Mouse (Mus musculus) neural tube, embryonic 11.5 days (tissue): ENCODE results near the gene Bcam. TPM values are rescaled to one million over a fixed set of nuclear protein-coding genes. Genes with fewer than 3 reads are reported as not detected.
"Not testable (repeated sequence)": the region's sequence is repeated elsewhere in the genome, so short reads cannot be mapped to it uniquely, and the experiment has no call there.

ENCODE experiments used
- ATAC-seq: fragments of 200-750 bp; cut with Nextera tagmentation; 2 replicates; pipeline ENCODE4 v1.8.0; 2017; ENCODE audit warnings: moderate number of reproducible peaks, mild to moderate bottlenecking, moderate TSS enrichment, moderate library complexity; ENCODE audit not compliant: insufficient read depth, low FRiP score, low TSS enrichment
- DNase-seq: peaks from one replicate; pipeline ENCODE4 v3.0.0-alpha.2; 2015; ENCODE audit warnings: low spot score
- H3K27ac ChIP-seq: fragments of 300-500 bp; sonication (generic); 2 replicates; pipeline ENCODE4 v1.5.1; 2014; ENCODE audit warnings: low read depth, mild to moderate bottlenecking, low read length
- H3K27me3 ChIP-seq: fragments of 300-500 bp; sonication (generic); 2 replicates; pipeline ENCODE4 v1.6.1; 2014; ENCODE audit warnings: mild to moderate bottlenecking, low read length, mixed read lengths; ENCODE audit not compliant: control insufficient read depth, insufficient read depth
- H3K36me3 ChIP-seq: fragments of 300-500 bp; sonication (generic); 2 replicates; pipeline ENCODE4 v1.6.1; 2014; ENCODE audit warnings: mild to moderate bottlenecking, low read length, moderate library complexity, mixed read lengths; ENCODE audit not compliant: control insufficient read depth, insufficient read depth
- H3K4me1 ChIP-seq: fragments of 300-500 bp; sonication (generic); 2 replicates; pipeline ENCODE4 v1.6.1; 2014; ENCODE audit warnings: low read length, mixed read lengths; ENCODE audit not compliant: control insufficient read depth, insufficient read depth
- H3K4me2 ChIP-seq: fragments of 300-500 bp; sonication (generic); 2 replicates; pipeline ENCODE4 v1.6.1; 2014; ENCODE audit warnings: low read depth, mild to moderate bottlenecking, moderate library complexity
- H3K4me3 ChIP-seq: fragments of 300-500 bp; sonication (generic); 2 replicates; pipeline ENCODE4 v1.5.1; 2014; ENCODE audit warnings: low read depth, low read length
- H3K9ac ChIP-seq: fragments of 300-500 bp; sonication (generic); 2 replicates; pipeline ENCODE4 v1.6.1; 2014; ENCODE audit warnings: mild to moderate bottlenecking, low read length
- H3K9me3 ChIP-seq: fragments of 300-500 bp; sonication (generic); 2 replicates; pipeline ENCODE4 v1.6.1; 2016; ENCODE audit warnings: low read length; ENCODE audit not compliant: control insufficient read depth
- WGBS: fragments of 180-500 bp; shearing (Covaris S2); extraction: QIAGEN DNeasy Blood & Tissue Kit; methylation state at CpG from one replicate; pipeline ENCODE4 v1.1.7; 2014; 5-methylcytosine and 5-hydroxymethylcytosine counted together
- polyA plus RNA-seq: library from polyadenylated mRNA; unstranded; fragments of >200 nt; fragmentation: Nextera tagmentation; extraction: Ambion mirVana; gene quantifications from 2 replicates; pipeline ENCODE4 v1.2.1, GENCODE M21; 2014

Bcam gene
- polyA plus RNA-seq, 1 experiment from 2014 or later: 21.1 TPM

DNA sequence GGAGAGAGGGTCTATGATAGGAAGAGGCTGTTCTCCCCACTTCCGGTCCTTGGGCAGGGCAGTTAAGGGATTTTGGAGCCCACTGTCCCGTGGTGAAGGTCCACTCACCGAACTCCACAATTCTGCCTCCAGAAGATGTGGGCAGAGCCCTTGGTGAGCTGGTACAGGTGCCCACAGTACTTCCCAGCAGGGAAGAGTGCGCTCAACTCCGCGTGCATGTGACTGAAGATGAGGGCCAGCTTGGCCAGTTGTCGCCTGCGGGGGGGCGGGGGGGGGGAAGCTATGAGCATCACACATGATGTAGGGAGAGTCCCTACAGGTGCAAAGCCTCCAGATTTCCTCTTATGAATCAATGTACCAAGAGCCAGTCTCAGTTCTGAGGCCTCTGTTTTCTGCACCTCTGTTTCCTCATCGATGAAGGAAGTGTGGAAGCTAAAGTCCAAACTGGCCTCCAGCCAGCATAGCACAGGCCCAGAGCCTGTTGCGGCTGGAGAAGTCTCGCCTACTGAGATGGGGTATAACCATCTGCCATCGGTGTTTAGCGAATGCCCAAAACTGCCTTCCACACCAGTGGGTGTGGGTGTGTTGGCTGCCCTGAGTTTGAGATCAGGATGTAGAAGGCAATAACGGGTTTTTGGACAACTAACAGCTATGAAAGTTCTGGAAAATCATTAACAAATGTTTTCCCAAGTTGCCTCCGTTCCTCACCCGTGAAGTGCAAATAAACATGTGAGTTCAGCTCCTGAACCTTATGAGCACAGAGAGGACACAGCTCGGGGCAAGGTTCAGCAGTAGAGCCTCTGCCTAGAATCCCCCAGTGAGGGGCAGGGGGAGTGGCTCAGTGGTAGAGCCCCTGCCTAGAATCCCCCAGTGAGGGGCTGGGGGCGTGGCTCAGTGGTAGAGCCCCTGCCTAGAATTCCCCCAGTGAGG is 22.1 kb upstream of the Bcam start:
- Histone ChIP-seq H3K27ac (no peak overlapping the region), H3K27me3 (peaks cover 18% of the 10 kb centered on the region), H3K4me2 (no peak overlapping the region), H3K4me3 (no peak overlapping the region), H3K4me1 (no peaks in the 10 kb centered on the region), H3K36me3 (no peaks in the 10 kb centered on the region), H3K9ac (no peak overlapping the region), H3K9me3 (no peaks in the 10 kb centered on the region)
- no peak for DNase-seq
- no peak for ATAC-seq
- 88% methylated on average over 19 of the region's 19 CpGs for WGBS

- H3K9me3 ChIP-seq, H3K4me3 ChIP-seq, H3K9ac ChIP-seq, H3K27me3 ChIP-seq, H3K36me3 ChIP-seq, H3K4me1 ChIP-seq, ATAC-seq, H3K27ac ChIP-seq, H3K4me2 ChIP-seq, DNase-seq: not testable (repeated sequence)
- 85% methylated on average over 2 of the region's 2 CpGs for WGBS
Measured at GRCm38 (mm10) chr7:19791504-19791903, 20.7 kb upstream of the Bcam start.

DNA sequence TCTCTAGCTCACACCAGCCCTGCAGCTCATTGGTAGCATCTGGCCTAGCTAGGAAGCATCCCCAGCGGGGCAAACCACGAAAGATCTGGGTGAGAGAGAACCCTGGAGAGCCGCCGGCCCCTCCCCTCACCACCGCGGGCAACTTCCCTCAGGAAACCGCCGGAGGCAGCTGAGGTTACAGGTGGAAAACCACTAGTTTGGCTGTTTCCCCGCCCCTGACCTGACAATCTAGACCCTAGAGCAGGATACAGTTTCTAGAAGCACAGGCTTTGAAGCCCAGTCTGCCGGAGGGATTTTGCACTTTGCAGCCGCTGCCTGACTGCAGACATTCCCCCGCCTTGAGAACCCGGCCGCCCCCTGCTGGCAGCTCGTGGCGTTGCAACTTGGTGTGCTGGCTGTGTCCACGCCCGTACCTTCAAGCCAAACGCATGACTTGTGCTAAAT is 19.1 kb upstream of the Bcam start:
- peak; percentile 74; the same call in 1 of the 2 replicates for ATAC-seq
- Histone ChIP-seq H3K4me2 (peak overlapping the region; percentile 57), H3K36me3 (no peaks in the 10 kb centered on the region), H3K9ac (peak overlapping the region; percentile 54; the same call in 1 of the 2 replicates), H3K27ac (no peak overlapping the region), H3K4me3 (peak overlapping the region; percentile 21; the same call in 1 of the 2 replicates), H3K4me1 (no peaks in the 10 kb centered on the region), H3K27me3 (no peaks in the 10 kb centered on the region), H3K9me3 (no peaks in the 10 kb centered on the region)
- DNase-seq: peak; percentile 90
- WGBS: 1% methylated on average over 19 of the region's 19 CpGs

DNA sequence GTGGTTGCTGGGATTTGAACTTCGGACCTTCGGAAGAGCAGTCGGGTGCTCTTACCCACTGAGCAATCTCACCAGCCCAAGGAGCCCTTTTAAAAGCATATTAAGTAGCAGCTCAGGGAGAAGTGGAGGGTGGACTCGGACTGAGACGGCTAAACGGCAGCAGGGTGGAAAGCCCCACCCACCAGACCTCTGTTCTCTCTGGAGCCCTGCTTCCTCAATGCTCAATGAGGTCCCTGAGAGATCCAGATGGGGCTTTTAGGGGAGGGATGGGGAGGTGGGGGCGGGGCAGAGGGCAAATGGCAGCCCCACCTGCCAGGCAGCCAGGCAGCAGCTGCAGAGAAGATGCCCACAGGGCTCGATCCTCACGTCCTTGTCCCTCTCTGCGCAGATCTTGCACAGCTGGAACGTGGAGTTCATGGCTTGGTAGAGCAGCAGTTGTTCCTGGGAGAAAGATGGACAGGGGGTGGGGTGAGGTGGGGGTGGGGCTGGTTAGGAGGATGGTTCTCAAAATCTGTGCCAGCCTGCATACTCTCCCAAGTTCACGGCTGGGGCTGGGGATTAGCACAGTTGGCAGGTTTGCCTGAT is 15.2 kb upstream of the Bcam start:
- DNase-seq (no peak), ATAC-seq (no peak)
- H3K4me3 ChIP-seq: no peak overlapping the region
- no peaks in the 10 kb centered on the region for H3K9me3 ChIP-seq
- H3K4me2 ChIP-seq: no peak overlapping the region
- H3K4me1 ChIP-seq: no peaks in the 10 kb centered on the region
- H3K27me3 ChIP-seq: no peaks in the 10 kb centered on the region
- H3K27ac ChIP-seq: no peak overlapping the region
- H3K36me3 ChIP-seq: no peaks in the 10 kb centered on the region
- WGBS: 42% methylated on average over 12 of the region's 12 CpGs
- H3K9ac ChIP-seq: no peak overlapping the region

DNA sequence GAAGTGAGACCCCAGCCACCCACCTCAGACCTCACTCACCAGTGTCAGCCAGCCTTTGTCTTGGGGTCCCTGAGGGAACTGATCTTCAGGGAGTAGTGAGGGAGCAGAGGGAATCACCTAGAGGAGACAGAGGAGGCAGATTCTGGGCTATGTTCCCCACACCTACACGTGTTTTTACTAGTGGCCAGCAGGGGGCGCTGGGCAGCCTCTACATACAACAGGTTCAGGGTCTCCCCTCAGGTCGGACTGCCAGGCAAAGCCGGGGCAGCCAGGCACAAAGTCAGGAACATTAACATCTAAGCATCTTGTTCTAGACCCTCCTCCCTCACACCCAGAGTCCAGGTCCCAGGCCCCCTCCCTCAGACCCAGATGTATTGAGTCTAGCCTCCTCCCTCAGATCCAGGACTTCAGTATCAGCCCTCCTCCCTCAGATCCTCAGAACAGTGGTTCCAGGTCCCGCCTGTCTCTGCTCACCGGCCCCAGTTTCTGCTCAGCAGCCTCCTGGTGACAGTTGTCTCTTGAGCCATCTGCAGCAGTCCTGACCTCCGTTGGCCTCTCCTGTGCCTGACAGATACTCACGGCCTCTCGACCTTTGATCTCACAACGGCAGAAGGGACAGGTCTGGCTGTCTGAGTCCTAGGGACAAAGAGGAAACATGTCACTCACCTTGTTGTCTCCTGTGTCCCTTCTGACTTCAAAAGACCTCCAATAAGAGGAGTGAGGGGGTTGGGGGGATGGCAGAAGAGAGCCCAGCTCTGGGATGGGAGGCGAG is 14.1 kb upstream of the Bcam start:
- DNase-seq: no peak

DNA sequence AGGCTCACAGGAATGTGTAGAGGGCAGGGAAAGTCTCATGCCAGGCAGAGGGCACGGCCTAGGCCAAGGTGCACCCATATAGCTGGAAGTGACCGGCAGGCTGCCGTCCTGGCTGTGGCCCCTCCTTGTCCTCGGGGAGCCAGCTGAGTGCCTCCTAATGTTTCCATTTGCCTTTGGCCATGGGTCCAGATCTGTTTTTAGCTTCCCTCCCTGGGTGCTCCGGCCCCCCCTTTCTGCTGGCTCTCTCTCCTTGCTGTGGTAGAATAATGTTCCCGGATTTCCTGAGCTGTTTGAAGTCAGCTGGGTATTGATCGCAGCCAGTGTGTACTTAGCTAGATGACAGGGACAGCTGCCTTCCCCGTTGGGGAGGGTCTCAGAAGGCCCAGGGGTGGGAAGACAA is 12.8 kb upstream of the Bcam start:
- H3K4me2 ChIP-seq: no peak overlapping the region
- ATAC-seq: no peak
- no peak overlapping the region for H3K9ac ChIP-seq
- no peaks in the 10 kb centered on the region for H3K27me3 ChIP-seq
- 81% methylated on average over 8 of the region's 8 CpGs for WGBS
- peaks cover 3% of the 10 kb centered on the region; the same call in 1 of the 2 replicates for H3K9me3 ChIP-seq
- H3K4me3 ChIP-seq: no peak overlapping the region
- no peaks in the 10 kb centered on the region for H3K4me1 ChIP-seq
- H3K27ac ChIP-seq: no peak overlapping the region
- no peaks in the 10 kb centered on the region for H3K36me3 ChIP-seq
- DNase-seq: no peak

More for the DNA sequence above, 14.1 kb upstream of the Bcam start:
- Histone ChIP-seq H3K27me3 (no peaks in the 10 kb centered on the region), H3K9me3 (peaks cover 2% of the 10 kb centered on the region; the same call in 1 of the 2 replicates), H3K4me3 (no peak overlapping the region), H3K36me3 (no peaks in the 10 kb centered on the region), H3K27ac (no peak overlapping the region), H3K4me1 (no peaks in the 10 kb centered on the region), H3K4me2 (no peak overlapping the region), H3K9ac (no peak overlapping the region)
- no peak for ATAC-seq
- 37% methylated on average over 11 of the region's 11 CpGs for WGBS

GRCm38 (mm10) chr7:19782645-19783044 is 11.8 kb upstream of the Bcam start:
- no peaks in the 10 kb centered on the region for H3K27me3 ChIP-seq
- H3K4me2 ChIP-seq: no peak overlapping the region
- H3K4me3 ChIP-seq: no peak overlapping the region
- no peaks in the 10 kb centered on the region for H3K4me1 ChIP-seq
- peaks cover 3% of the 10 kb centered on the region; the same call in 1 of the 2 replicates for H3K9me3 ChIP-seq
- DNase-seq: no peak
- 90% methylated on average over 4 of the region's 4 CpGs for WGBS
- H3K36me3 ChIP-seq: no peaks in the 10 kb centered on the region
- ATAC-seq: no peak
- no peak overlapping the region for H3K27ac ChIP-seq
- H3K9ac ChIP-seq: no peak overlapping the region

DNA sequence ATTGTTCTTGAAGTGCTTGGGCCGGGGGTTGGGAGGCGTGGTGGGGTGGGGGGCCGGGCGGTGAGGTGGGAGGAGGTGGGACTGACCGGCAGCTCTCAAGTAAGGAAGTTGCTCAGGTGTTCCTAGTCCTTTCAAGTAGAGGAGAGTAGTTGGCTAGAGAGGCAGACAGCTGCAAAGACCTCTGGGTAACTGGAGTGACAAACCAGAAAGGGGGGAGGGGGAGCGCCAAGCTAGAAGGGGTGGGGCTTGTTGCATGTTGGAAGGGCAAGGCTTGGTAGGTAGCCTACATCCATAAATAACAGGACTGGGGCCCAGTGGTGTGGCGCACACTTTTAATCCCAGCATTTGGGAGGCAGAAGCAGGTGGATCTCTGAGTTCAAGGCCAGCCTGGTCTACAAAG is 10.9 kb upstream of the Bcam start:
- no peaks in the 10 kb centered on the region for H3K27me3 ChIP-seq
- H3K4me1 ChIP-seq: no peaks in the 10 kb centered on the region
- DNase-seq: no peak
- H3K9ac ChIP-seq: no peak overlapping the region
- H3K4me3 ChIP-seq: no peak overlapping the region
- no peaks in the 10 kb centered on the region for H3K36me3 ChIP-seq
- H3K4me2 ChIP-seq: no peak overlapping the region
- no peak for ATAC-seq
- WGBS: 89% methylated on average over 7 of the region's 7 CpGs
- peaks cover 3% of the 10 kb centered on the region; the same call in 1 of the 2 replicates for H3K9me3 ChIP-seq
- no peak overlapping the region for H3K27ac ChIP-seq
